Mouse (Mus musculus) lung, adult 2 months (tissue): ENCODE results near the gene Syt6.

ENCODE experiments used
- CTCF ChIP-seq: fragments of 200-500 bp; IDR thresholded peaks from 2 replicates; pipeline ENCODE4 v1.5.1; 2011; ENCODE audit warnings: mild to moderate bottlenecking, low read length, control low read depth; ENCODE audit not compliant: insufficient read depth
- POLR2A ChIP-seq: fragments of 200-500 bp; IDR thresholded peaks from 2 replicates; pipeline ENCODE4 v1.6.1; 2011; ENCODE audit warnings: low read depth, mild to moderate bottlenecking, control low read depth, low read length, borderline replicate concordance; ENCODE audit errors: extremely low read depth

- TF ChIP-seq CTCF (no peak), POLR2A (no peak)
Measured at GRCm38 (mm10) chr3:103592636-103593035, 17.6 kb downstream of the Syt6 start.
